In genomic region chr16:29734738-29735250, GRCm38 (mm10) we compare ENCODE assay signal across 8 mouse cellular contexts.
DNase-seq lines count a peak whose midpoint lies in the region; ATAC-seq lines count a peak whose summit lies in the region.

No protein-coding gene starts in this region.

- no peak overlapping the region for H3K4me3 ChIP-seq in forebrain, embryonic 15.5 days
- H3K4me3 ChIP-seq in hindbrain, embryonic 15.5 days, result no peak overlapping the region
- peak overlapping the region; percentile 14; the same call in 1 of the 2 replicates for H3K4me3 ChIP-seq in limb, embryonic 15.5 days

- peak overlapping the region; percentile 54; the same call in 1 of the 2 replicates for H3K27ac ChIP-seq in forebrain, embryonic 15.5 days (replicated peaks)
- H3K27ac ChIP-seq in hindbrain, embryonic 15.5 days (replicated peaks), result peak overlapping the region; percentile 42; the same call in 1 of the 2 replicates
- peak overlapping the region; percentile 82 for H3K27ac ChIP-seq in limb, embryonic 15.5 days

- no peaks in the 10 kb centered on the region for H3K9me3 ChIP-seq in forebrain, embryonic 15.5 days
- H3K9me3 ChIP-seq in hindbrain, embryonic 15.5 days, result no peaks in the 10 kb centered on the region
- no peaks in the 10 kb centered on the region for H3K9me3 ChIP-seq in limb, embryonic 15.5 days

- no peak overlapping the region for H3K9ac ChIP-seq in forebrain, embryonic 15.5 days (replicated peaks)
- H3K9ac ChIP-seq in hindbrain, embryonic 15.5 days, result no peak overlapping the region
- H3K9ac ChIP-seq in limb, embryonic 15.5 days, result no peak overlapping the region

- DNase-seq in right cerebral cortex, postnatal 4 days, result peak; percentile 22
- no peak for DNase-seq in right cerebral cortex, postnatal 25 days
- DNase-seq in neural tube, embryonic 10.5 days (ENCODE audit: extremely low spot score, low spot score), result peak; percentile 80
- DNase-seq in thymus, adult 18-20 months, result no peak
- DNase-seq in frontal cortex, postnatal 10 days (ENCODE audit: low spot score in 2 of 2), result no peak

- H3K36me3 ChIP-seq in forebrain, embryonic 15.5 days, result no peaks in the 10 kb centered on the region
- no peaks in the 10 kb centered on the region for H3K36me3 ChIP-seq in hindbrain, embryonic 15.5 days
- H3K36me3 ChIP-seq in limb, embryonic 15.5 days, result no peaks in the 10 kb centered on the region

- peaks cover 10% of the 10 kb centered on the region for H3K27me3 ChIP-seq in forebrain, embryonic 15.5 days
- H3K27me3 ChIP-seq in hindbrain, embryonic 15.5 days, result peaks cover 72% of the 10 kb centered on the region
- H3K27me3 ChIP-seq in limb, embryonic 15.5 days, result peaks cover 25% of the 10 kb centered on the region

- H3K4me1 ChIP-seq in forebrain, embryonic 15.5 days, result peaks cover 20% of the 10 kb centered on the region
- H3K4me1 ChIP-seq in hindbrain, embryonic 15.5 days (replicated peaks), result peaks cover 19% of the 10 kb centered on the region
- peaks cover 34% of the 10 kb centered on the region for H3K4me1 ChIP-seq in limb, embryonic 15.5 days

- ATAC-seq in forebrain, embryonic 15.5 days (replicated peaks), result peak; percentile 75
- ATAC-seq in hindbrain, embryonic 15.5 days (ENCODE audit: low FRiP score, low read depth), result peak; percentile 60
- ATAC-seq in limb, embryonic 15.5 days (ENCODE audit: insufficient number of reproducible peaks, low FRiP score, low TSS enrichment, low read depth), result peak; percentile 56

- 5% methylated on average over 12 of the region's 12 CpGs for WGBS in forebrain, embryonic 15.5 days
- 4% methylated on average over 12 of the region's 12 CpGs for WGBS in hindbrain, embryonic 15.5 days
- WGBS in limb, embryonic 15.5 days, result 3% methylated on average over 12 of the region's 12 CpGs

- peak overlapping the region; percentile 31 for H3K4me2 ChIP-seq in forebrain, embryonic 15.5 days (replicated peaks)
- peak overlapping the region; percentile 37 for H3K4me2 ChIP-seq in hindbrain, embryonic 15.5 days
- peak overlapping the region; percentile 31; the same call in 1 of the 2 replicates for H3K4me2 ChIP-seq in limb, embryonic 15.5 days

Comparison
In these comparisons a context has a peak if more than half of its experiments do, and no peak if none do; other contexts are left out.
1. DNase-seq: peak in right cerebral cortex, postnatal 4 days (single experiment) and neural tube, embryonic 10.5 days (single experiment); none in right cerebral cortex, postnatal 25 days (single experiment), thymus, adult 18-20 months (0 of 2) and frontal cortex, postnatal 10 days (0 of 2).
2. Peak in every context shown above with its lines, with median percentiles within 50 percentile points of each other: ATAC-seq, H3K27ac ChIP-seq and H3K4me2 ChIP-seq.